Mouse (Mus musculus): ENCODE data around the gene Mad1l1. TPM values are rescaled to one million over a fixed set of nuclear protein-coding genes. Genes with fewer than 3 reads are reported as not detected.
A peak's percentile ranks its signal among the peaks of the same experiment; 100 is the strongest.

The Mad1l1 gene
- polyA plus RNA-seq, 1 experiment: 12.6 TPM

DNA sequence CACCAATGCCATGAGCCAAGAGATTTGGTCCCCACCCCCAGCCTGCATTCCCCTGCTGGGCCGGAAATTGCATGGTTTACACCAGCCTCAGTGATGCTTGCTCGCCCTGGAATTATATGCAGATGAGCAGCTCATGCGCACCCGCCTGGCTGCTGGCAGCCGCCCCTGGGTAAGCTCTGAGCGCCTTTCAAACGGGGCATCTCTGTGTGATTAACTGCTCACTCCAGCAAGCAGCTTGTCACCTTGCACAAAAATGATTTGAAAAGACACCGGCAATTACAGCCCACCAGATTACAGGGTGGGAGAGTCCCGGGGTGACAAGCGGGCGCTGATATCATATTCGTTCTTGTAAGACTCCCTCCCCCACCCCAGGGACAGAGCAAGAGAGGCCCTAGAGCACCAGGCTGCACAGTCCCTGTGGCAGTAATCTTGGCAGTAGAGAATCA, 247.7 kb downstream of the Mad1l1 start:
- TF ChIP-seq POLR2A (IDR thresholded peaks at IDR 0.05; ENCODE audit: low read depth, low read length) (no peak), CTCF (conservative IDR thresholded peaks at IDR 0.05; ENCODE audit: insufficient read depth, insufficient read length, low read depth, low read length) (no peak)

DNA sequence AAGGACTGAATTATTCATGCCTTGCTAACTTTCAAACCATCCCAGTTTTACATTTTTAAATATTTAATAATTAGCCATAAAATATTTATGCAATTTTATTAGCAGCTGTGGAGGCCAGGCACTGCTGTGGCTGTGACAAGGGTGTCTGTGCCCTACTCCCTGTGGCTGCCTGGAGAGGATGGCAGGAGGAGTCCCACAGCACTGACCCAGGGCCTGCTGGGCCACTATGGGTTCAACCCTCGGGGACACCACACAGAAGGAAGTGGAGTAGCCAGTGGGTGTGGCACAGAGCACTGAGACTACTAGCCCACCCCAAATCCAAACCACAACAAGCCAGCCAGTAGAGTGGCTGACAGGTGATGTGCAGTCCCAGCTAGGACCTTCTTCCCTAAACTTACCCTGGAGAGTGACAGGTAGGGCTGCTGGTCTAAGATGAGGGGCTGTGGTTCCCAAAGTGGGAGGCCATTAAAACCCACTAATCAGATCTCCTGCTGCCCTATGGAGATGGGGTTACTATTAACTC, 248.1 kb downstream of the Mad1l1 start:
- H3K27ac ChIP-seq (ENCODE audit: insufficient read depth, low read depth, low read length): no peak overlapping the region
- no peaks in the 10 kb centered on the region for H3K27me3 ChIP-seq (replicated peaks; ENCODE audit: control insufficient read depth, insufficient read depth, low read length)
- H3K36me3 ChIP-seq (ENCODE audit: control insufficient read depth, insufficient read depth, low read length): no peaks in the 10 kb centered on the region
- no peaks in the 10 kb centered on the region for H3K4me1 ChIP-seq (ENCODE audit: control insufficient read depth, insufficient read depth, low read length)
- 42% methylated on average over 1 of the region's 1 CpGs for WGBS
- TF ChIP-seq CTCF (conservative IDR thresholded peaks at IDR 0.05; ENCODE audit: insufficient read depth, insufficient read length, low read depth, low read length) (no peak), POLR2A (IDR thresholded peaks at IDR 0.05; ENCODE audit: low read depth, low read length) (no peak)
- no peak overlapping the region for H3K4me3 ChIP-seq (ENCODE audit: insufficient read depth, low read depth, low read length)
- DNase-seq: no peak

More for the DNA sequence above, 247.7 kb downstream of the Mad1l1 start:
- H3K27ac ChIP-seq (ENCODE audit: insufficient read depth, low read depth, low read length): no peak overlapping the region
- no peak overlapping the region for H3K4me3 ChIP-seq (ENCODE audit: insufficient read depth, low read depth, low read length)
- H3K36me3 ChIP-seq (ENCODE audit: control insufficient read depth, insufficient read depth, low read length): no peaks in the 10 kb centered on the region
- H3K4me1 ChIP-seq (ENCODE audit: control insufficient read depth, insufficient read depth, low read length): no peaks in the 10 kb centered on the region
- no peaks in the 10 kb centered on the region for H3K27me3 ChIP-seq (replicated peaks; ENCODE audit: control insufficient read depth, insufficient read depth, low read length)
- no peak for DNase-seq
- WGBS: 75% methylated on average over 12 of the region's 12 CpGs

- H3K4me1 ChIP-seq (ENCODE audit: control insufficient read depth, insufficient read depth, low read length): no peaks in the 10 kb centered on the region
- no peak for TF ChIP-seq CTCF (conservative IDR thresholded peaks at IDR 0.05; ENCODE audit: insufficient read depth, insufficient read length, low read depth, low read length)
- TF ChIP-seq POLR2A (IDR thresholded peaks at IDR 0.05; ENCODE audit: low read depth, low read length): no peak
- 88% methylated on average over 5 of the region's 5 CpGs for WGBS
- H3K27me3 ChIP-seq (replicated peaks; ENCODE audit: control insufficient read depth, insufficient read depth, low read length): no peaks in the 10 kb centered on the region
- H3K27ac ChIP-seq (ENCODE audit: insufficient read depth, low read depth, low read length): no peak overlapping the region
- H3K4me3 ChIP-seq (ENCODE audit: insufficient read depth, low read depth, low read length): no peak overlapping the region
- H3K36me3 ChIP-seq (ENCODE audit: control insufficient read depth, insufficient read depth, low read length): no peaks in the 10 kb centered on the region
- DNase-seq: no peak
These were observed 252.8 kb downstream of the Mad1l1 start for GRCm38 (mm10) chr5:140068506-140068905.

- Histone ChIP-seq H3K27me3 (replicated peaks; ENCODE audit: control insufficient read depth, insufficient read depth, low read length) (no peaks in the 10 kb centered on the region), H3K4me1 (ENCODE audit: control insufficient read depth, insufficient read depth, low read length) (no peaks in the 10 kb centered on the region), H3K27ac (ENCODE audit: insufficient read depth, low read depth, low read length) (no peak overlapping the region), H3K36me3 (ENCODE audit: control insufficient read depth, insufficient read depth, low read length) (no peaks in the 10 kb centered on the region), H3K4me3 (ENCODE audit: insufficient read depth, low read depth, low read length) (no peak overlapping the region)
- no peak for TF ChIP-seq POLR2A (IDR thresholded peaks at IDR 0.05; ENCODE audit: low read depth, low read length)
- TF ChIP-seq CTCF (conservative IDR thresholded peaks at IDR 0.05; ENCODE audit: insufficient read depth, insufficient read length, low read depth, low read length): no peak
- WGBS: 71% methylated on average over 3 of the region's 3 CpGs
- DNase-seq: no peak
These were observed 253.3 kb downstream of the Mad1l1 start for GRCm38 (mm10) chr5:140068051-140068450.

- Histone ChIP-seq H3K27me3 (replicated peaks; ENCODE audit: control insufficient read depth, insufficient read depth, low read length) (no peaks in the 10 kb centered on the region), H3K4me3 (ENCODE audit: insufficient read depth, low read depth, low read length) (no peak overlapping the region), H3K4me1 (ENCODE audit: control insufficient read depth, insufficient read depth, low read length) (no peaks in the 10 kb centered on the region), H3K36me3 (ENCODE audit: control insufficient read depth, insufficient read depth, low read length) (no peaks in the 10 kb centered on the region), H3K27ac (ENCODE audit: insufficient read depth, low read depth, low read length) (no peak overlapping the region)
- WGBS: 66% methylated on average over 8 of the region's 8 CpGs
- TF ChIP-seq POLR2A (IDR thresholded peaks at IDR 0.05; ENCODE audit: low read depth, low read length) (no peak), CTCF (conservative IDR thresholded peaks at IDR 0.05; ENCODE audit: insufficient read depth, insufficient read length, low read depth, low read length) (no peak)
- no peak for DNase-seq
These were observed 254.6 kb downstream of the Mad1l1 start for GRCm38 (mm10) chr5:140066769-140067168.

GRCm38 (mm10) chr5:140066281-140066680, 255.1 kb downstream of the Mad1l1 start:
- Histone ChIP-seq H3K4me1 (ENCODE audit: control insufficient read depth, insufficient read depth, low read length) (no peaks in the 10 kb centered on the region), H3K36me3 (ENCODE audit: control insufficient read depth, insufficient read depth, low read length) (no peaks in the 10 kb centered on the region), H3K27me3 (replicated peaks; ENCODE audit: control insufficient read depth, insufficient read depth, low read length) (no peaks in the 10 kb centered on the region), H3K27ac (ENCODE audit: insufficient read depth, low read depth, low read length) (no peak overlapping the region), H3K4me3 (ENCODE audit: insufficient read depth, low read depth, low read length) (no peak overlapping the region)
- peak; percentile 57 for DNase-seq
- TF ChIP-seq POLR2A (IDR thresholded peaks at IDR 0.05; ENCODE audit: low read depth, low read length) (no peak), CTCF (conservative IDR thresholded peaks at IDR 0.05; ENCODE audit: insufficient read depth, insufficient read length, low read depth, low read length) (no peak)

DNA sequence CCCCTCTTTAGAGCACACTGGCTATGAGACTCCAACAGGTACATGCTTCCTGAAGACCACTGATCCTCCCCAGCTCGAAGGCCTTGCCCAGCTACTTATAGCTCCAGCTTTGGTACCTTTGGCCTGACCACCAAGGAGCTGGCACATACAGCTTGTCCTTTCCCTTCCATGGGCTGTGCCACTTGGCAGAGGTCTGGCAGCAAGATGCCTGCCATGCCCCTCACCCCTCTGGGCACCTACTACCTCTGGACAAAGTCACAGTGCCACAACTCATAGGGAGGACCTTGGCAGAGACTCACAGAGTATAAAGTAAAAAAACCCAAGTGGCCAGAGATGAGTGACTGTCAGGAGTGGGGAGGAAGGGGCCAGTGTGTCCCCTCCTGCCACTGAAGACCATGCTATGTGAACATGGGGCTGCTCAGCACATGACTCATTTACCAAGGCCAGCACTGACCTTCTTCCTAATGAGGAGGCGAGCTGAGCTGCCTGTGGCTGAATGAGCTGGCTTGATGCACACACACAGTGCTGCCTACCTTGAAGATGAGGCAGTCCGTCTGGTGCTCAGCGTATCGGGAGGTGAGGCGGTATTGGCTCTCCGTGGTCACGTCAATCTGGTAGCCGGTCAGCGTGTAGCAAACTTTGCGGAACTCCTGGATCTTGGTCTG, 255.9 kb downstream of the Mad1l1 start:
- WGBS: 93% methylated on average over 11 of the region's 11 CpGs
- no peak for TF ChIP-seq POLR2A (IDR thresholded peaks at IDR 0.05; ENCODE audit: low read depth, low read length)
- TF ChIP-seq CTCF (conservative IDR thresholded peaks at IDR 0.05; ENCODE audit: insufficient read depth, insufficient read length, low read depth, low read length): no peak
- no peak overlapping the region for H3K4me3 ChIP-seq (ENCODE audit: insufficient read depth, low read depth, low read length)
- H3K36me3 ChIP-seq (ENCODE audit: control insufficient read depth, insufficient read depth, low read length): no peaks in the 10 kb centered on the region
- peak; percentile 10 for DNase-seq
- no peak overlapping the region for H3K27ac ChIP-seq (ENCODE audit: insufficient read depth, low read depth, low read length)
- H3K4me1 ChIP-seq (ENCODE audit: control insufficient read depth, insufficient read depth, low read length): no peaks in the 10 kb centered on the region
- no peaks in the 10 kb centered on the region for H3K27me3 ChIP-seq (replicated peaks; ENCODE audit: control insufficient read depth, insufficient read depth, low read length)

All from kidney, adult 2 months (tissue).